Mouse (Mus musculus) small intestine, adult 2 months (tissue): Measurements from ENCODE around the gene Wdr90. TPM values are rescaled to one million over a fixed set of nuclear protein-coding genes. Genes with fewer than 3 reads are reported as not detected.
"Not testable (repeated sequence)": the region's sequence is repeated elsewhere in the genome, so short reads cannot be mapped to it uniquely, and the experiment has no call there.

Experiments
- H3K27ac ChIP-seq: fragments of 200-500 bp; 2 replicates; pipeline ENCODE4 v1.5.1; 2012; ENCODE audit warnings: low read depth, low read length, control low read depth, inconsistent platforms; ENCODE audit not compliant: insufficient read depth
- H3K27me3 ChIP-seq: fragments of 200-500 bp; 2 replicates; pipeline ENCODE4 v1.6.1; 2012; ENCODE audit warnings: mild to moderate bottlenecking, moderate library complexity, low read length, inconsistent platforms; ENCODE audit not compliant: control insufficient read depth, insufficient read depth
- H3K36me3 ChIP-seq: fragments of 200-500 bp; 2 replicates; pipeline ENCODE4 v1.6.1; 2012; ENCODE audit warnings: mild to moderate bottlenecking, low read length, control low read depth, inconsistent platforms; ENCODE audit not compliant: control insufficient read depth, insufficient read depth
- H3K4me1 ChIP-seq: fragments of 200-500 bp; 2 replicates; pipeline ENCODE4 v1.6.1; 2012; ENCODE audit warnings: low read length, inconsistent platforms, mixed read lengths; ENCODE audit not compliant: control insufficient read depth, insufficient read depth, insufficient read length
- H3K4me3 ChIP-seq: fragments of 200-500 bp; 2 replicates; pipeline ENCODE4 v1.5.1; 2012; ENCODE audit warnings: low read depth, mild to moderate bottlenecking, control low read depth, inconsistent platforms, low read length, moderate library complexity
- CTCF ChIP-seq: fragments of 200-500 bp; IDR thresholded peaks from 2 replicates; pipeline ENCODE4 v1.5.1; 2012; ENCODE audit warnings: low read depth, mild to moderate bottlenecking, control low read depth, inconsistent platforms, low read length, moderate library complexity, mixed read lengths; ENCODE audit not compliant: insufficient replicate concordance, insufficient read length; ENCODE audit errors: extremely low read depth
- POLR2A ChIP-seq: fragments of 200-500 bp; IDR thresholded peaks from 2 replicates; pipeline ENCODE4 v1.6.1; 2012; ENCODE audit warnings: low read depth, mild to moderate bottlenecking, control low read depth, inconsistent platforms, low read length, moderate library complexity
- WGBS: fragments of 180-500 bp; shearing (Covaris S2); methylation state at CpG from one replicate; pipeline ENCODE4 v1.1.7; 2018; 5-methylcytosine and 5-hydroxymethylcytosine counted together
- polyA plus RNA-seq: library from polyadenylated mRNA; depleted of rRNA; stranded (reverse); fragments of >200 nt; gene quantifications from 2 replicates; pipeline ENCODE4 v1.2.3, GENCODE M21; 2012

Gene Wdr90
- polyA plus RNA-seq, 1 experiment: 13.3 TPM

GRCm38 (mm10) chr17:25876347-25876915 lies 15.1 kb upstream of the Wdr90 start:
- TF ChIP-seq CTCF: no peak
- TF ChIP-seq POLR2A: no peak
- Histone ChIP-seq H3K4me1 (peaks cover 10% of the 10 kb centered on the region), H3K27me3 (no peaks in the 10 kb centered on the region), H3K4me3 (peak overlapping the region; percentile 78), H3K36me3 (peaks cover 8% of the 10 kb centered on the region; the same call in 1 of the 2 replicates), H3K27ac (0 out of 2 replicates have a peak overlapping the region, but pooled peaks have one; percentile 65)
- WGBS: 39% methylated on average over 10 of the region's 10 CpGs

GRCm38 (mm10) chr17:25875171-25876136 lies 14.2 kb upstream of the Wdr90 start:
- Histone ChIP-seq H3K4me1 (peaks cover 10% of the 10 kb centered on the region), H3K36me3 (peaks cover 8% of the 10 kb centered on the region; the same call in 1 of the 2 replicates), H3K27ac (peak overlapping the region; percentile 71), H3K4me3 (peak overlapping the region; percentile 78), H3K27me3 (no peaks in the 10 kb centered on the region)
- TF ChIP-seq CTCF: no peak
- peak; percentile 82; the same call in 1 of the 2 replicates for TF ChIP-seq POLR2A
- WGBS: under 1% methylated on average over 59 of the region's 59 CpGs

DNA sequence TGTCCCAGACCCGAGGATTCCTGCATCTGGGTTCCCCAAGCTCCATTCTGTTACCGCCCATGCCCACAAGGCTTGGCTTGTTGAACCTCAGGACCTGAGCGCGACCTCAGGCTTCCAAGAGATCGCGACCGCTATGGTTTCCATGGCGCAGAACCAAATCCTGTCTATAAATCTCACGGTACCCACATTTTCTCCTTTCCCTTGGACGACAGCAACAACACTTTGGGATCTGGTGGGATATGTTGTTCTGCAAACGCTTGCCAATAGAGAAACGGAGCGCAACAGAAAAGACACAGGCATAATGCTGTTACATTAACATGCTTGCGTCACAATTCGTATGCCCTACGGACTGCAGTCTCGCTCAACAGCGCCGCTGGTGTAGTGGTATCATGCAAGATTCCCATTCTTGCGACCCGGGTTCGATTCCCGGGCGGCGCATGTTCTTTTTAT lies 13.4 kb upstream of the Wdr90 start, which contains the start of gene Mettl26:
Gene Mettl26, plus strand, starts transcription at position 354 of the 450 bp plus-strand sequence.
- Histone ChIP-seq H3K4me3 (peak within 1 kb of the TSS; percentile 78), H3K4me1 (peaks cover 10% of the 10 kb centered on the region), H3K27me3 (no peaks in the 10 kb centered on the region), H3K27ac (peak within 1 kb of the TSS; percentile 71), H3K36me3 (peaks cover 8% of the 10 kb centered on the region; the same call in 1 of the 2 replicates)
- TF ChIP-seq CTCF (no peak), POLR2A (no peak)
- whole genome bisulfite sequencing: under 1% methylated on average over 25 of the region's 25 CpGs

- TF ChIP-seq POLR2A: no peak
- Histone ChIP-seq H3K27ac (no peak overlapping the region; the same call in 1 of the 2 replicates), H3K27me3 (no peaks in the 10 kb centered on the region), H3K4me3 (peak overlapping the region; percentile 78), H3K4me1 (peaks cover 10% of the 10 kb centered on the region), H3K36me3 (peaks cover 7% of the 10 kb centered on the region; the same call in 1 of the 2 replicates)
- 9% methylated on average over 14 of the region's 14 CpGs for WGBS
Measured at GRCm38 (mm10) chr17:25874148-25874720, 12.9 kb upstream of the Wdr90 start.

GRCm38 (mm10) chr17:25873405-25874147 lies 12.3 kb upstream of the Wdr90 start:
- no peak for TF ChIP-seq POLR2A
- Histone ChIP-seq H3K4me1 (peaks cover 13% of the 10 kb centered on the region), H3K27me3 (no peaks in the 10 kb centered on the region), H3K36me3 (peaks cover 6% of the 10 kb centered on the region; the same call in 1 of the 2 replicates), H3K4me3 (no peak overlapping the region), H3K27ac (no peak overlapping the region)
- 82% methylated on average over 11 of the region's 11 CpGs for WGBS

GRCm38 (mm10) chr17:25872676-25873075 lies 11.4 kb upstream of the Wdr90 start:
- WGBS: 93% methylated on average over 3 of the region's 3 CpGs
- Histone ChIP-seq H3K27ac (no peak overlapping the region), H3K27me3 (no peaks in the 10 kb centered on the region), H3K4me1 (peaks cover 15% of the 10 kb centered on the region), H3K36me3 (peaks cover under 1% of the 10 kb centered on the region; the same call in 1 of the 2 replicates), H3K4me3 (no peak overlapping the region)
- no peak for TF ChIP-seq CTCF
- no peak for TF ChIP-seq POLR2A

DNA sequence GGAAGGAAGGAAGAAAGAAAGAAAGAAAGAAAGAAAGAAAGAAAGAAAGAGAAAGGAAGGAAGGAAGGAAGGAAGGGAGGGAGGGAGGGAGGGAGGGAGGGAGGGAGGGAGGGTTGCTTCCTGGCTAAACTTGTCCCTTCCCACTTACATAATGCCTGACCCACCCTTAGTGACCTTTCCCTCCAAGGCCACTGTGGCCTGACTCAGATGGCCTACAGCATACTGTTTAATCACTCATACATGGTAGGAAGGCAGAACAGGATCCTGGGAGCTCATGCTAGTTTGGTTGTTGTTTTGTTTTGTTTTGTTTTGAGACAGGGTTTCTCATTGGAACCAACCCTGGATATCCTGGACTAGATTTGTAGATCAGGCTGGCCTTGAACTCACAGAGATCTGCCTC lies 10.3 kb upstream of the Wdr90 start:
- not testable (repeated sequence) for H3K4me3 ChIP-seq, H3K27ac ChIP-seq, H3K27me3 ChIP-seq, H3K36me3 ChIP-seq
- peaks cover 18% of the 10 kb centered on the region for H3K4me1 ChIP-seq
